Mouse (Mus musculus): ENCODE results near the gene Btaf1. TPM values are rescaled to one million over a fixed set of nuclear protein-coding genes. Genes with fewer than 3 reads are reported as not detected.

Btaf1 gene
- polyA plus RNA-seq, 1 experiment from 2014 or later, result 12.7 TPM

GRCm38 (mm10) chr19:37016890-37017289, 91.0 kb downstream of the Btaf1 start:
- WGBS, result 94% methylated on average over 6 of the region's 6 CpGs
- no peak overlapping the region for H3K27ac ChIP-seq
- peaks cover 32% of the 10 kb centered on the region for H3K36me3 ChIP-seq
- H3K4me1 ChIP-seq (replicated peaks), result peaks cover 22% of the 10 kb centered on the region
- DNase-seq (ENCODE audit: low spot score), result no peak
- H3K9me3 ChIP-seq, result peaks cover 19% of the 10 kb centered on the region
- H3K4me3 ChIP-seq, result no peak overlapping the region
- H3K27me3 ChIP-seq (ENCODE audit: insufficient read depth, poor library complexity, severe bottlenecking), result no peaks in the 10 kb centered on the region

GRCm38 (mm10) chr19:37018411-37018810, 92.5 kb downstream of the Btaf1 start:
- WGBS, result 2% methylated on average over 26 of the region's 26 CpGs
- Histone ChIP-seq H3K27ac (peak overlapping the region; percentile 70), H3K36me3 (peaks cover 17% of the 10 kb centered on the region), H3K27me3 (ENCODE audit: insufficient read depth, poor library complexity, severe bottlenecking) (no peaks in the 10 kb centered on the region), H3K4me1 (replicated peaks) (peaks cover 31% of the 10 kb centered on the region), H3K4me3 (peak overlapping the region; percentile 54), H3K9me3 (peaks cover 19% of the 10 kb centered on the region)
- DNase-seq (ENCODE audit: low spot score), result peak; percentile 81

GRCm38 (mm10) chr19:37018931-37019330, 93.1 kb downstream of the Btaf1 start:
- WGBS, result 59% methylated on average over 5 of the region's 5 CpGs

GRCm38 (mm10) chr19:37020531-37020930, 94.7 kb downstream of the Btaf1 start:
- WGBS, result 53% methylated on average over 5 of the region's 5 CpGs
- H3K27ac ChIP-seq, result no peak overlapping the region

More at GRCm38 (mm10) chr19:37018931-37019330, 93.1 kb downstream of the Btaf1 start:
- Histone ChIP-seq H3K27me3 (ENCODE audit: insufficient read depth, poor library complexity, severe bottlenecking) (no peaks in the 10 kb centered on the region), H3K36me3 (peaks cover 11% of the 10 kb centered on the region), H3K4me3 (peak overlapping the region; percentile 54), H3K4me1 (replicated peaks) (peaks cover 31% of the 10 kb centered on the region), H3K9me3 (peaks cover 19% of the 10 kb centered on the region), H3K27ac (peak overlapping the region; percentile 70)
- DNase-seq (ENCODE audit: low spot score), result peak; percentile 12

GRCm38 (mm10) chr19:37020951-37021350, 95.1 kb downstream of the Btaf1 start:
- Histone ChIP-seq H3K27me3 (ENCODE audit: insufficient read depth, poor library complexity, severe bottlenecking) (no peaks in the 10 kb centered on the region), H3K4me1 (replicated peaks) (peaks cover 45% of the 10 kb centered on the region), H3K9me3 (peaks cover 14% of the 10 kb centered on the region), H3K4me3 (no peak overlapping the region), H3K27ac (no peak overlapping the region), H3K36me3 (no peaks in the 10 kb centered on the region)
- 85% methylated on average over 11 of the region's 11 CpGs for WGBS
- DNase-seq (ENCODE audit: low spot score), result no peak

More at GRCm38 (mm10) chr19:37020531-37020930, 94.7 kb downstream of the Btaf1 start:
- Histone ChIP-seq H3K27me3 (ENCODE audit: insufficient read depth, poor library complexity, severe bottlenecking) (no peaks in the 10 kb centered on the region), H3K36me3 (no peaks in the 10 kb centered on the region), H3K4me1 (replicated peaks) (peaks cover 41% of the 10 kb centered on the region), H3K9me3 (peaks cover 18% of the 10 kb centered on the region), H3K4me3 (no peak overlapping the region)
- DNase-seq (ENCODE audit: low spot score), result no peak

GRCm38 (mm10) chr19:37022146-37022545, 96.3 kb downstream of the Btaf1 start:
- H3K27me3 ChIP-seq (ENCODE audit: insufficient read depth, poor library complexity, severe bottlenecking), result no peaks in the 10 kb centered on the region
- no peaks in the 10 kb centered on the region for H3K36me3 ChIP-seq
- WGBS, result 90% methylated on average over 5 of the region's 5 CpGs
- no peak for DNase-seq (ENCODE audit: low spot score)
- H3K9me3 ChIP-seq, result peaks cover 2% of the 10 kb centered on the region; the same call in 1 of the 2 replicates
- H3K4me3 ChIP-seq, result no peak overlapping the region
- H3K4me1 ChIP-seq (replicated peaks), result peaks cover 46% of the 10 kb centered on the region
- no peak overlapping the region for H3K27ac ChIP-seq

- H3K27me3 ChIP-seq (ENCODE audit: insufficient read depth, poor library complexity, severe bottlenecking), result no peaks in the 10 kb centered on the region
- DNase-seq (ENCODE audit: low spot score), result no peak
- H3K4me1 ChIP-seq (replicated peaks), result peaks cover 26% of the 10 kb centered on the region
- no peak overlapping the region for H3K27ac ChIP-seq
- H3K4me3 ChIP-seq, result no peak overlapping the region
- 85% methylated on average over 13 of the region's 13 CpGs for WGBS
- no peaks in the 10 kb centered on the region for H3K9me3 ChIP-seq
- H3K36me3 ChIP-seq, result no peaks in the 10 kb centered on the region
Measured at GRCm38 (mm10) chr19:37025839-37026319, 100.0 kb downstream of the Btaf1 start.

GRCm38 (mm10) chr19:37026408-37026807, 100.5 kb downstream of the Btaf1 start:
- Histone ChIP-seq H3K36me3 (no peaks in the 10 kb centered on the region), H3K9me3 (no peaks in the 10 kb centered on the region), H3K27ac (peak overlapping the region; percentile 30; the same call in 1 of the 2 replicates), H3K4me1 (replicated peaks) (peaks cover 24% of the 10 kb centered on the region), H3K4me3 (no peak overlapping the region), H3K27me3 (ENCODE audit: insufficient read depth, poor library complexity, severe bottlenecking) (no peaks in the 10 kb centered on the region)
- 83% methylated on average over 11 of the region's 11 CpGs for WGBS
- DNase-seq (ENCODE audit: low spot score), result no peak

GRCm38 (mm10) chr19:37029771-37030170, 103.9 kb downstream of the Btaf1 start:
- whole genome bisulfite sequencing, result 88% methylated on average over 6 of the region's 6 CpGs
- H3K36me3 ChIP-seq, result no peaks in the 10 kb centered on the region
- no peaks in the 10 kb centered on the region for H3K9me3 ChIP-seq
- H3K4me3 ChIP-seq, result no peak overlapping the region
- peaks cover 13% of the 10 kb centered on the region; the same call in 1 of the 2 replicates for H3K4me1 ChIP-seq (replicated peaks)
- no peak overlapping the region for H3K27ac ChIP-seq
- DNase-seq (ENCODE audit: low spot score), result no peak
- no peaks in the 10 kb centered on the region for H3K27me3 ChIP-seq (ENCODE audit: insufficient read depth, poor library complexity, severe bottlenecking)

- no peak overlapping the region for H3K27ac ChIP-seq
- H3K36me3 ChIP-seq, result no peaks in the 10 kb centered on the region
- 91% methylated on average over 5 of the region's 5 CpGs for WGBS
- H3K27me3 ChIP-seq (ENCODE audit: insufficient read depth, poor library complexity, severe bottlenecking), result no peaks in the 10 kb centered on the region
- no peak overlapping the region for H3K4me3 ChIP-seq
- DNase-seq (ENCODE audit: low spot score), result no peak
- H3K4me1 ChIP-seq (replicated peaks), result no peaks in the 10 kb centered on the region
- H3K9me3 ChIP-seq, result no peaks in the 10 kb centered on the region
Measured at GRCm38 (mm10) chr19:37031446-37031845, 105.6 kb downstream of the Btaf1 start.

GRCm38 (mm10) chr19:37032364-37032763, 106.5 kb downstream of the Btaf1 start:
- no peaks in the 10 kb centered on the region for H3K27me3 ChIP-seq (ENCODE audit: insufficient read depth, poor library complexity, severe bottlenecking)
- 84% methylated on average over 2 of the region's 2 CpGs for WGBS
- H3K4me3 ChIP-seq, result no peak overlapping the region
- no peaks in the 10 kb centered on the region for H3K36me3 ChIP-seq
- no peak for DNase-seq (ENCODE audit: low spot score)
- H3K9me3 ChIP-seq, result no peaks in the 10 kb centered on the region
- no peak overlapping the region for H3K27ac ChIP-seq
- H3K4me1 ChIP-seq (replicated peaks), result no peaks in the 10 kb centered on the region

GRCm38 (mm10) chr19:37040906-37041305, 115.0 kb downstream of the Btaf1 start:
- Histone ChIP-seq H3K9me3 (no peaks in the 10 kb centered on the region), H3K36me3 (no peaks in the 10 kb centered on the region), H3K27me3 (ENCODE audit: insufficient read depth, poor library complexity, severe bottlenecking) (no peaks in the 10 kb centered on the region), H3K4me3 (no peak overlapping the region), H3K27ac (no peak overlapping the region), H3K4me1 (replicated peaks) (no peaks in the 10 kb centered on the region)
- DNase-seq (ENCODE audit: low spot score), result no peak

- no peak overlapping the region for H3K27ac ChIP-seq
- no peaks in the 10 kb centered on the region for H3K36me3 ChIP-seq
- no peaks in the 10 kb centered on the region for H3K4me1 ChIP-seq (replicated peaks)
- no peaks in the 10 kb centered on the region for H3K9me3 ChIP-seq
- WGBS, result 93% methylated on average over 10 of the region's 10 CpGs
- H3K27me3 ChIP-seq (ENCODE audit: insufficient read depth, poor library complexity, severe bottlenecking), result no peaks in the 10 kb centered on the region
- no peak for DNase-seq (ENCODE audit: low spot score)
- H3K4me3 ChIP-seq, result no peak overlapping the region
Measured at GRCm38 (mm10) chr19:37044431-37044830, 118.6 kb downstream of the Btaf1 start.

GRCm38 (mm10) chr19:37048507-37048906, 122.6 kb downstream of the Btaf1 start:
- DNase-seq (ENCODE audit: low spot score), result no peak
- H3K9me3 ChIP-seq, result no peaks in the 10 kb centered on the region
- no peak overlapping the region for H3K27ac ChIP-seq
- H3K27me3 ChIP-seq (ENCODE audit: insufficient read depth, poor library complexity, severe bottlenecking), result no peaks in the 10 kb centered on the region
- H3K4me1 ChIP-seq (replicated peaks), result no peaks in the 10 kb centered on the region
- 91% methylated on average over 6 of the region's 6 CpGs for WGBS
- H3K4me3 ChIP-seq, result no peak overlapping the region
- H3K36me3 ChIP-seq, result no peaks in the 10 kb centered on the region

Measured in hindbrain, embryonic 10.5 days (tissue).